Mouse (Mus musculus) myocyte (in vitro differentiated cells): ENCODE measurements around the gene Gm10642. TPM values are rescaled to one million over a fixed set of nuclear protein-coding genes. Genes with fewer than 3 reads are reported as not detected.

Source experiments
- H3K27me3 ChIP-seq: one replicate; pipeline ENCODE4 v1.6.1; 2011; ENCODE audit not compliant: control insufficient read depth, insufficient read depth, insufficient read length
- H3K36me3 ChIP-seq: one replicate; pipeline ENCODE4 v1.6.1; 2011; ENCODE audit not compliant: control insufficient read depth, insufficient read depth
- H3K4me2 ChIP-seq: one replicate; pipeline ENCODE4 v1.6.1; 2011; ENCODE audit warnings: low read depth, control low read depth
- H3K4me3 ChIP-seq: one replicate; pipeline ENCODE4 v1.5.1; 2011; ENCODE audit warnings: mild to moderate bottlenecking, control low read depth, moderate library complexity
- H3K79me2 ChIP-seq: one replicate; pipeline ENCODE4 v1.6.1; 2011; ENCODE audit not compliant: control insufficient read depth, insufficient read depth
- H3ac ChIP-seq: one replicate; pipeline ENCODE4 v1.6.1; 2011; ENCODE audit not compliant: control insufficient read depth, insufficient read length
- CEBPB ChIP-seq: IDR thresholded peaks from 2 replicates; pipeline ENCODE4 v1.6.1; 2011; ENCODE audit warnings: mild to moderate bottlenecking, moderate library complexity; ENCODE audit not compliant: poor library complexity, insufficient read depth, severe bottlenecking
- E2F4 ChIP-seq: IDR thresholded peaks from one replicate; pipeline ENCODE4 v1.6.1; 2011; ENCODE audit warnings: mild to moderate bottlenecking, control low read depth, moderate library complexity; ENCODE audit not compliant: insufficient read depth
- MAX ChIP-seq: IDR thresholded peaks from one replicate; pipeline ENCODE4 v1.6.1; 2011; ENCODE audit warnings: low read depth, mild to moderate bottlenecking, control low read depth
- MYOD1 ChIP-seq, 3 experiments: IDR thresholded peaks; one replicate each; pipeline ENCODE4 v1.6.1; 2011; ENCODE audit warnings: control low read depth in 2 of 3, low read depth in 2 of 3, mild to moderate bottlenecking in 2 of 3, moderate library complexity in 1 of 3; ENCODE audit not compliant: insufficient read length in 2 of 3, control insufficient read depth in 1 of 3
- MYOG ChIP-seq, 3 experiments: IDR thresholded peaks; one replicate each; pipeline ENCODE4 v1.6.1; 2011; ENCODE audit warnings: control low read depth in 2 of 3, low read depth in 2 of 3, mild to moderate bottlenecking in 2 of 3; ENCODE audit not compliant: insufficient read length in 2 of 3, control insufficient read depth in 1 of 3, insufficient read depth in 1 of 3
- POLR2A ChIP-seq: IDR thresholded peaks from one replicate; pipeline ENCODE4 v1.6.1; 2011; ENCODE audit warnings: low read depth, mild to moderate bottlenecking, control low read depth, moderate library complexity; ENCODE audit not compliant: insufficient read length
- POLR2AphosphoS2 ChIP-seq: IDR thresholded peaks from one replicate; pipeline ENCODE4 v1.6.1; 2011; ENCODE audit warnings: low read depth, control low read depth; ENCODE audit not compliant: insufficient read length
- REST ChIP-seq: IDR thresholded peaks from one replicate; pipeline ENCODE4 v1.6.1; 2011; ENCODE audit warnings: mild to moderate bottlenecking, control low read depth, moderate library complexity; ENCODE audit not compliant: insufficient read depth, insufficient read length
- SRF ChIP-seq: IDR thresholded peaks from one replicate; pipeline ENCODE4 v1.6.1; 2011; ENCODE audit warnings: low read depth; ENCODE audit not compliant: control insufficient read depth, insufficient read length
- TCF12 ChIP-seq: IDR thresholded peaks from one replicate; pipeline ENCODE4 v1.6.1; 2011; ENCODE audit warnings: mild to moderate bottlenecking, control low read depth; ENCODE audit not compliant: poor library complexity, insufficient read depth, severe bottlenecking
- TCF3 ChIP-seq: IDR thresholded peaks from one replicate; pipeline ENCODE4 v1.6.1; 2011; ENCODE audit warnings: low read depth, control low read depth; ENCODE audit not compliant: insufficient read length
- USF1 ChIP-seq: IDR thresholded peaks from one replicate; pipeline ENCODE4 v1.6.1; 2011; ENCODE audit warnings: low read depth, mild to moderate bottlenecking, control low read depth, moderate library complexity
- polyA plus RNA-seq: library from polyadenylated mRNA; unstranded; fragments of >200 nt; fragmentation: generic; extraction: Trizol; gene quantifications from one replicate; pipeline ENCODE4 v1.2.1, GENCODE M21; 2012; ENCODE audit warnings: missing spikeins

Gene Gm10642
- polyA plus RNA-seq, 1 experiment, result 0.48 TPM

- no peaks in the 10 kb centered on the region for H3K79me2 ChIP-seq
- H3K27me3 ChIP-seq, result no peaks in the 10 kb centered on the region
- H3K4me3 ChIP-seq, result no peak overlapping the region
- no peak overlapping the region for H3K4me2 ChIP-seq
- H3ac ChIP-seq, result no peak overlapping the region
- TF ChIP-seq TCF12, result no peak
- TF ChIP-seq MYOD1 (IDR thresholded peaks at IDR 0.05; ENCODE audit: control insufficient read depth in 1 of 3, insufficient read length in 2 of 3, low read depth in 2 of 3), result no peak
- TF ChIP-seq TCF3, result no peak
- TF ChIP-seq CEBPB, result no peak
- no peak for TF ChIP-seq MAX
- no peak for TF ChIP-seq SRF
- TF ChIP-seq REST, result no peak
- TF ChIP-seq MYOG (IDR thresholded peaks at IDR 0.05; ENCODE audit: control insufficient read depth in 1 of 3, insufficient read depth in 1 of 3, insufficient read length in 2 of 3, low read depth in 2 of 3), result no peak
- TF ChIP-seq POLR2A, result no peak
- no peak for TF ChIP-seq E2F4
- TF ChIP-seq USF1, result no peak
- no peak for TF ChIP-seq POLR2AphosphoS2
- no peaks in the 10 kb centered on the region for H3K36me3 ChIP-seq
Observed at GRCm38 (mm10) chr9:70636748-70637147, 19.3 kb upstream of the Gm10642 start.

DNA sequence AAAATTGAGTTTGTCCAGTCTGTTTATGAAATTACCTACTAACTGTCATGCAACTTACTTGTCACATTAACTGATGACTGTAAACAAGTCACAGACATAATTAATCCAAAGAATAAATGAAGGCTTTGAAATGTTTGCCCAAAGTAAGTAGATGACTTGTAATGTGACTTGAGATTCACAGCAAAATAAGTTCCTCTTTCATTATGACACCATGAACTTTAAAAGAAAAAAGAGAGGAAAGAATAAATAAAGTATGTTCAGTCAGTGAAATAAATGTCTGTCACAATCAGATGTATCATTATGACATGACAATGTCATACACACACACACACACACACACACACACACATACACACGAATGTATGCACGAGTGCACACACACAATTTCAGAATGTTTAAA, 5.8 kb upstream of the Gm10642 start:
- Histone ChIP-seq H3K36me3 (peaks cover 8% of the 10 kb centered on the region), H3K79me2 (peaks cover 7% of the 10 kb centered on the region), H3K4me2 (no peak overlapping the region), H3K4me3 (no peak overlapping the region), H3K27me3 (no peaks in the 10 kb centered on the region), H3ac (no peak overlapping the region)
- TF ChIP-seq SRF (no peak), MYOG (IDR thresholded peaks at IDR 0.05; ENCODE audit: control insufficient read depth in 1 of 3, insufficient read depth in 1 of 3, insufficient read length in 2 of 3, low read depth in 2 of 3) (no peak), POLR2A (no peak), E2F4 (no peak), MYOD1 (IDR thresholded peaks at IDR 0.05; ENCODE audit: control insufficient read depth in 1 of 3, insufficient read length in 2 of 3, low read depth in 2 of 3) (no peak), REST (no peak), POLR2AphosphoS2 (no peak), TCF3 (no peak), TCF12 (no peak), CEBPB (no peak), MAX (no peak), USF1 (no peak)

- Histone ChIP-seq H3K4me3 (no peak overlapping the region), H3ac (no peak overlapping the region), H3K4me2 (no peak overlapping the region), H3K36me3 (peaks cover 8% of the 10 kb centered on the region), H3K79me2 (peaks cover 7% of the 10 kb centered on the region), H3K27me3 (no peaks in the 10 kb centered on the region)
- TF ChIP-seq CEBPB (no peak), MYOD1 (IDR thresholded peaks at IDR 0.05; ENCODE audit: control insufficient read depth in 1 of 3, insufficient read length in 2 of 3, low read depth in 2 of 3) (no peak)
Observed at GRCm38 (mm10) chr9:70650994-70651393, 5.1 kb upstream of the Gm10642 start.

- Histone ChIP-seq H3K27me3 (no peaks in the 10 kb centered on the region), H3K4me3 (no peak overlapping the region), H3K79me2 (peaks cover 7% of the 10 kb centered on the region), H3K4me2 (no peak overlapping the region), H3K36me3 (peaks cover 8% of the 10 kb centered on the region), H3ac (no peak overlapping the region)
- TF ChIP-seq SRF, result no peak
- no peak for TF ChIP-seq CEBPB
- no peak for TF ChIP-seq MYOD1 (IDR thresholded peaks at IDR 0.05; ENCODE audit: control insufficient read depth in 1 of 3, insufficient read length in 2 of 3, low read depth in 2 of 3)
- TF ChIP-seq MYOG (IDR thresholded peaks at IDR 0.05; ENCODE audit: control insufficient read depth in 1 of 3, insufficient read depth in 1 of 3, insufficient read length in 2 of 3, low read depth in 2 of 3), result no peak
- no peak for TF ChIP-seq USF1
- no peak for TF ChIP-seq TCF3
- no peak for TF ChIP-seq REST
- TF ChIP-seq POLR2A, result no peak
- TF ChIP-seq POLR2AphosphoS2, result no peak
- no peak for TF ChIP-seq TCF12
- TF ChIP-seq E2F4, result no peak
- TF ChIP-seq MAX, result no peak
Observed at GRCm38 (mm10) chr9:70652221-70652620, 3.8 kb upstream of the Gm10642 start.

- Histone ChIP-seq H3K79me2 (peaks cover 7% of the 10 kb centered on the region), H3K4me3 (no peak overlapping the region), H3K36me3 (peaks cover 4% of the 10 kb centered on the region), H3K27me3 (no peaks in the 10 kb centered on the region), H3K4me2 (peak overlapping the region; percentile 74), H3ac (no peak overlapping the region)
- no peak for TF ChIP-seq E2F4
- TF ChIP-seq MYOG (IDR thresholded peaks at IDR 0.05; ENCODE audit: control insufficient read depth in 1 of 3, insufficient read depth in 1 of 3, insufficient read length in 2 of 3, low read depth in 2 of 3), result no peak
Observed at GRCm38 (mm10) chr9:70653875-70654274, 2.2 kb upstream of the Gm10642 start.
